Mouse (Mus musculus): ENCODE measurements around the gene Clic4.
A peak's percentile ranks its signal among the peaks of the same experiment; 100 is the strongest.

Clic4 gene

GRCm38 (mm10) chr4:135257881-135258476, 14.6 kb downstream of the Clic4 start:
- DNase-seq (ENCODE audit: low spot score) = no peak

DNA sequence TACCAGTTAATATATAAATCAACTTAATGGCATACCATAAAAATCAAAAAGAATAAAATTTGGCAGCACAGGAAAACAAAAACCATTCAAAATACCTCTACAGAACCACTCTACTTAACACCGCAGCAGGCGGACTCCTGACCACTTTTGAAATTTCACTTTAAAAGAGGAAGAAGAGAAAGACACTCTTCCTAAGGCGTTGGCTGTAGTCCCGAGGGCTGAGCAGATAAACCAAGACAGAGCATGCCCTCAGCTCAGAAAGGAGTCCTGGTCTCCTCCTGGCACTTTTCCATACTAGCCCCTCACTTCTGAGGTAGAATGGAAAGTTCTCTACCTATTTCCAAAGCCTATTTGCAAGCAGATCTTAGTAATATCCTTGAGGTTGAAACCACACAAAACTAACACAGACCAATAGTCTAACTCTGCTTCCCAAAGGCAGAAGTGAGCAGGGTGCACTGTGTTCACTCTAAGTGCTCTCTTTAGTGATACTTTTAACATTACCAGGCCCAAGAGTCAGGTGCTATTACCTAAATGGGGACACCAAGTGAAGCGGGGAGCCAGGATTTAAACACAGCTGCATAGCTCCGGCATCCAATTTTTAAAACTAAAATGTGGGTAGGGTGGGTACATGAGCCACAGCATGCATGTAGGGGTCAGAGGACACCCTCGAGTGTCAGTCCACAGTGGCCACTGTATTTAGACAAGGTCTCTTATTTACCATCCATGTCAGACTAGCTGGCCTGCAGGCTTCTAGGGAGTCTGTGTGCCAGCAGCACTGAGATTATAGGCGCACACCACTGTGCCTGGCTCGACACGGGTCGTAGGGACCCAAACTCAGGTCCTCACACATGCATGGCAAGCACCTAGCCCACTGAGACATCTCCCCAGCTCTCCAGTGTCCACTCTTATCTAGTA, 15.8 kb downstream of the Clic4 start:
- no peak for DNase-seq (ENCODE audit: low spot score)

- peak; percentile 36 for DNase-seq (ENCODE audit: low spot score)
Measured at GRCm38 (mm10) chr4:135254770-135255169, 17.8 kb downstream of the Clic4 start.

GRCm38 (mm10) chr4:135254321-135254720, 18.3 kb downstream of the Clic4 start:
- no peak for DNase-seq (ENCODE audit: low spot score)

GRCm38 (mm10) chr4:135253239-135254039, 19.2 kb downstream of the Clic4 start:
- no peak for DNase-seq (ENCODE audit: low spot score)

DNA sequence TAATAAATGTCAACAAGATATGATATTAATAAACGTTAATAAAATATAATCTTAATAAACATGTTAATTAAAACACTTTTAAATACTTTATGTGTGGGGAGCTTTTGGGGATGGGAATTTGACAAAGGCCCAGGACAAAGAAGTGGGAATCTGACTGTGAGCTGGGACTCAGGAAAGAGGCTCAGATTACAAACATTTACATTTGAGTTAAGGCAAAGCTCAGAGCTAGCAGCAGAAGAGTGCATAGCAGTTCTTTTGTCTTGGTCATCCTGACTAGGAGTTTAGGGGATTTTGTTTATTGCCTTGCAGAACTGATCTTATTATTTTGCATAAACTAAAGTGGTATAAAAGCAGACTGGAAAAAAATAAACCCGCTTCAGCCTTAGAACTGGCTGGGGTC, 20.8 kb downstream of the Clic4 start:
- peak; percentile 42 for DNase-seq (ENCODE audit: low spot score)

DNA sequence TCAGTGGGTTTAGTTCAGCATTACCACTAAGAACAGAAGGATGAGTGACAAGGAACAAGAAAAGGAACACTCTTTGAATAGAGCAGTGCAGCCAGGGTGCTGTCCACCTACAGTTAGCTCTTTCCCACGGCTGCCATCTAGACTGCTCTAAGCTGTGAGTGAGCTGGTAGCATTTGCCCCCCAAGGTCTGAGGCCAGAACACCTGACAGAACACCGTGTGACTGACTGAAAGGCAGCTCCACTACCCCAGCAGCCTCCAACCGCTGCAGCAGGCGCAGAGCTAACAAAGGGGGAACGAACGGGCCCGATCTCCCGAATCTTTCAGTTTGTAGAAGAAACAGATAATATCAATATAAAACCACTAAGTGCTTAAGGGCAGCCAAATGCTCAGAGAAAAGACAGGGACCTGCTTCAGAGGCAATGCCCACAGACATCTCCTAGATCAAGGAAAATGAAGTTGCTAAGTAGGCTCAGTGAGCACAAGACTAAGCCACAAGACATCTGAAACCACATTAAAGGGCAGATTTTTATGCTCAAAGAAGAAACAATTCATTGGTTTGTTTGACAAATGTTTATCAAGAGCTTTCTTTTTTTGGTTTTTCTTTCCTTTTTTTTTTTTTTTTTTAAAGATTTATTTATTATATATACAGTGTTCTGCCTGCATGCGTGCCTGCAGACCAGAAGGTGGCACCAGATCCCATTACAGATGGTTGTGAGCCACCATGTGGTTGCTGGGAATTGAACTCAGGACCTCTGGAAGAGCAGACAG, 24.2 kb downstream of the Clic4 start:
- no peak for DNase-seq (ENCODE audit: low spot score)

GRCm38 (mm10) chr4:135246866-135247756, 25.5 kb downstream of the Clic4 start:
- no peak for DNase-seq (ENCODE audit: low spot score)

- no peak for DNase-seq (ENCODE audit: low spot score)
Measured at GRCm38 (mm10) chr4:135246444-135246843, 26.2 kb downstream of the Clic4 start.

DNA sequence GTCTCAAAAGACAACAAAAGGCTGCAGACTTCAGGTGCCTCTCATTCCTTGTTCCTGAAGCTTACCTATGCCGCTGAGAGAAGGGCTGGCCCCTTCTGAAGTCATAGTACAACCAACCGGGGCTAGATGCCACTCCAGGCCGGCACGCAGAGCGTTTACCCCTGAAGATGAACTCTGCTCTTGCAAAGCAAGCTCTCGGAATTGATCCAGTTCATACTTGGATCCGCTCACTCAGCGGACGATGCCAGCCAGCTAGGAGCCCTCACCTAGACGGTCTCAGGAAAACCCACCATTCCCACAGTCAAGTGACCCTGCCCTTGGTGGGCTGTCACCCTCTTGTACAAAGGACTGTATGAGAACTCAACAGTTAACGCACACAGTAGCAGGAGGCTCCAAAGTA, 26.8 kb downstream of the Clic4 start:
- DNase-seq (ENCODE audit: low spot score) = no peak

GRCm38 (mm10) chr4:135244335-135244734, 28.3 kb downstream of the Clic4 start:
- no peak for DNase-seq (ENCODE audit: low spot score)

DNA sequence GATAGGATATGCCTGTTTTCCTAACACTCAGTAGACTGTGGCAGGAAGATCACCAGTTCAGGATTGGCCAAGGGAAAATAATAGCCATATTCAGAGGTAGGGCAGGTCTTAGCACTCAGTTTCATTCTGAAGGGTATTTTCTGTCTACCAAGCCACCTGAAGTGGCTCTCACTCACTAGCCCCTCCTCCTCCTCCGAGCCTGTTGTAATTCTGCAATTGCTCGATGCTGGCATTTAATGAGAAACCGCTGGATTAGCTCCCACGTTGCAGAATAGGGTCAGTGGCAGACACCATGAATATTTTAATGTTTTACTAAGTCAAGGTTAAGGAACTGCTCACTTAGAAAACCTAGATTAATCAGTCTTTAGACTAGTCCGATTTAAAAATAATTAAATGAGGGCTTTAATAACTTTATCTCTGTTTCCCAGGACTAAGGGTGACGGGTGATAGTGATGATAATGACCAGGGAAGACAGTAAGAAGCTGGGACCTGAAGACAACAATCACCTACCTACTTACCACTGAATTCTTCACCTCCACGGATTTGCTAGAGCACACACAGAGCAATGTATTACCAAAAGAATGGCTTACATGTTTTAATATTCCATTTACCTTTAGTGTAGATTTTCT, 29.6 kb downstream of the Clic4 start:
- no peak for DNase-seq (ENCODE audit: low spot score)

- no peak for DNase-seq (ENCODE audit: low spot score)
Measured at GRCm38 (mm10) chr4:135242383-135242782, 30.2 kb downstream of the Clic4 start.

GRCm38 (mm10) chr4:135241669-135242068, 30.9 kb downstream of the Clic4 start:
- peak; percentile 9 for DNase-seq (ENCODE audit: low spot score)

DNA sequence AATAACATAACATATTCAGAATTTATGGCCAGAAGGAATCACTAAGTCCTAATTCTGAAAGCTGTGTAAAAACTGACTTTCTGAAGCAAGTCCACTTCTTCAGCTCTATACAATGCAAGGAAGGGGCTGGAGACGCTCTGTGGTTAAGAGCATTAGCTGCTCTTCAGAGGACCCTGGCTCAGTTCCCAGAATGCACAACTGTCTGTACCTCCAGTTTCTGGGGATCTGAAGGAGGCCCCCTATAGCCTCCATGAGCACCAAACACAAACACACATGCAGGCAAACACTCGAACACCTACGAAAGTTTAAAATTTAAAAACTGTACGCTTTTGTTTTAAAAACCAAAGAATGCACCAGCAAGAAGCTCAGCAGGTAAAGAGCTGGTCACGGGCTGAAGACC, 31.5 kb downstream of the Clic4 start:
- DNase-seq (ENCODE audit: low spot score) = no peak

- DNase-seq (ENCODE audit: low spot score) = no peak
Measured at GRCm38 (mm10) chr4:135240329-135240728, 32.3 kb downstream of the Clic4 start.

DNA sequence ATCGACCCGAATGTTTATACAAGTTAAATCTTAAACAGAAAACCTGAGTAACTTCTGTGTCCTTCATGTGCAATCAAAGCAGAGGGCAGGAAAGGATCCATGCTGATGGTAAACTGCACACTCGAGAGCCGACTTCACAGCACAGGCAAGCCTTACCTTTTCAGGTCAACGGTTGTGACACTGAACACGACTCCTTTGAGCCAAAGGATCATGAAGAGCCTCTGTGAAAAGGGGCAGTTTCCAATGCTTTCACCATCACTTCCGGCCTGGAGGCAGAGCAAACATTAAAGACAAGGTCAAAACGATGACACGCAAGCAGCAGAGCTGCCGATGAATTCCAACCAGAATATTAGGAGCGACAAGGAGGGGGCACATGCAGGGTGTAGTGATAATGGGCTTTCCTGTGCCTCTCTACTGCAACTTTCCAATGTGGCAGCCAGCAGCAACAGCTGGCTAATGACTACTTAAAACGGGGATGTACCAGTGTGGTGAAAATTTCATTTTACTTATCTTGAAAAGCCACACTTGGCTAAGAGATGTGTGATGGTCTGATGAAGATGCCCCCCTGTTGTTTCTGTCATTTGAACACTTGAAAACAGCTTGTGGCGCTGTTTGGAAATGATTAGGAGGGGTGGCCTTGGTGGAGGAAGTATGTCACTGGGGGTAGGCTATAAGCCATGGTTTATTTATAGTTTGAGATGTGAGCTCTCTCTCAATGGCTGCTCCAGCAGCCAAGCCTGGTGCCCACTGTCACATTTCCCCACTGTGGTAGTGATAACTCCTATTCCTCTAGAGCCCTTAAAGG, 33.7 kb downstream of the Clic4 start:
- DNase-seq (ENCODE audit: low spot score) = no peak

DNA sequence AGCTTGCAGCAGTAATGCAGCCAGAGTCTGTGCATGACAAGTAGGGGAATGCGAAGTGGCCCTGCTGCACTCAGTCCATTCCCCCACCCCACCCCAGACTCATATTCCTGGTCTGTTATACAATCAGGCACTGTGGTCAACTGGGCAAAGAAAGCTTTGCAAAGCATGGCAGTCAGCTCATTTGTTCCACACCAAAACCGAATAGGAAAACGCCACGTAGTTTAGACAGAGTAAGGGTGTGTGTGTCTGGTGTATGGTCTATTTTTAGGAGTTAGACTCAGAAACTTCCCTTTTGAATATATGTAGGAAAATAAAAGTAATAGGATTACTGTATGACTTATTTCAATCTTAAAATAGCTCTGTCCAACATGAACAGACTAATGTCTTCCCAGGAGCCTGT, 36.0 kb downstream of the Clic4 start:
- no peak for DNase-seq (ENCODE audit: low spot score)

DNA sequence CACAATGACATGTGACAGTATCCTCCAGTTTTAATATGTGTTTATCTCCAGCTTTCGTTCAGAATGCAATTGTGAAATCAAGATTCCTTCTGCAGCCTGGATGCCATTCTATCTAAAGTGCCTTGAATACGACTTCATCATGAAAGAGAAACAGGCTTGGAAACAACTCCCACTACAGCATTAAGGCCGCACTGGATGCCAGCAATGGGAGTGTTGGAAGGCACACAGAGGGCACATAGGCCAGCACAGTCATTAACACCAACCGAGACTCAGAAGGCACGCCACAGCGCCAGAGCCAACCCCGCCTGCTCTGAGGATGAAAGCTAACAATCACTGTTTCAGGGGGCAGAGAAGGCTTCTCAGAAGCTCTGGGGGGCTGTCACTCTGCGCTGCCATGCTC, 37.1 kb downstream of the Clic4 start:
- no peak for DNase-seq (ENCODE audit: low spot score)

DNA sequence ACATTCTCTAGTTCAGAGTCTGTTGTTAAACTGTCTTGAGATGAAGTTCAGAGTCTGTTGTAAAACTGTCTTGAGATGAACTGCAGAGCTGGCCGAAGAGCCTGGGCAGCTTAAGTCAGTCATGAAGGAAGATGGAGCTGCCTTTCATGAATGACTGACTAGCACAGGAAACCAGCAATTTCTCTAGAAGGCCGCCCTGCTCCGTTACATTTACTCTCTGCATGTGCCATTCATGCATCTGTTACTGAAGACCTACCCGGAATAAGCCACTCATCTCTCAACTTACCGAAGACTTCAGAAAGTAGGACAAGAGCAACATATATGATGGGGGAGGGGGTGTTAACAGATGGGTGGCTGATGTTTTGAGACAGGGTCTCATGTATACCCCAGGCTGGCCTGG, 40.1 kb downstream of the Clic4 start:
- DNase-seq (ENCODE audit: low spot score) = no peak

All from embryo, embryonic 10.5 days (tissue).